Mouse (Mus musculus): ENCODE results near the gene Nr0b2.
"Not testable (repeated sequence)": the region's sequence is repeated elsewhere in the genome, so short reads cannot be mapped to it uniquely, and the experiment has no call there.

The Nr0b2 gene

DNA sequence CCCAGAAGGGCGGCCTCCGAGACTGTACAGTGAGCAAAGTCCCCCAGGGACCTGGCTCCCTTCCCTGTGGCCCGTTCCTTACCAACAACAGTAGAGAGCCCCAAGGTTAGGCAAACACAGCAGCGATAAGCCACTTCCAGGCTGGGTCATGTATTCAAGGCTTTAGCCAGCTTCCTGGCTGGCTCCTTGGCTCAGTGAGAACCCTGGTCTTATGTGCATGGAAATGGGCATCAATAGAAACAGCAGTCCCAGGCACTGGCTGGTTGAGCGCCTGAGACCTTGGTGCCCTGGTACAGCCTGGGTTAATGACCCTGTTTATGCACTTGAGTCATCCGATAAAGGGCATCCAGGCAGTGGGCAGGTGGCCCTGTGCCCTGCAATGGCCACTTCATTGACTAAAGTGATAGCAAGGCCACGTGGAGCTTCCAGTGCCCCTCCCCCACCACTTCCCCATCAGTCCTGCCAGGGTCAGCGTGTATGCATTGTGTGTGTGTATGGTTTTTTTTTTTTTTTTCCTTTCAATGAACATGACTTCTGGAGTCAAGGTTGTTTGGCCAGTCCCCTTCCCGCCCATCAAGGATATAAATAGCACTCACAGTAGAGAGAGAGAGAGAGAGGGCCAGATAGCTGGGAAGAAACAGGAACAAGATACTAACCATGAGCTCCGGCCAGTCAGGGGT, at the start of gene Nr0b2:
TSS of gene Nr0b2 (plus strand) at position 609 of the 680 bp plus-strand sequence.
- DNase-seq: peak; percentile 24 to 55

DNA sequence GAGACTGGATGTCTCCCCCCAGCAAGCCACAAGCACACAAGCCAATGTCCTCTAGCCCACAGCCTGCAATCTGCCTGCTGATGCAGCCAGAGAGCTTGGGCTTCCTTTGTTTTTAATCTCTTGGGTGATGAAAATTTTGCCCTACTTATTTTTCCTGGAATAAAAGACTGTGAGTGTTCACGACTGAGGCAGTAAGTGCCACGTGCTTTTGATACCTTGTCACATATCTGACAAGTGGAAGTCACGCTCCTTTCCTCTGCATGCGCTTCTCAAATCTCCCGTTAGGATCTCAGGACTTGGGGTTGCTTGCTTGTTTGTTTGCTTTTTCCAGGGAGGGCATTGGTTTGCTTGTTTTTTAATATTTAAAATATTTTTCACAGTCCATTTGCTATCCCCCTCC, 48.9 kb upstream of the Nr0b2 start:
- DNase-seq: no peak

DNA sequence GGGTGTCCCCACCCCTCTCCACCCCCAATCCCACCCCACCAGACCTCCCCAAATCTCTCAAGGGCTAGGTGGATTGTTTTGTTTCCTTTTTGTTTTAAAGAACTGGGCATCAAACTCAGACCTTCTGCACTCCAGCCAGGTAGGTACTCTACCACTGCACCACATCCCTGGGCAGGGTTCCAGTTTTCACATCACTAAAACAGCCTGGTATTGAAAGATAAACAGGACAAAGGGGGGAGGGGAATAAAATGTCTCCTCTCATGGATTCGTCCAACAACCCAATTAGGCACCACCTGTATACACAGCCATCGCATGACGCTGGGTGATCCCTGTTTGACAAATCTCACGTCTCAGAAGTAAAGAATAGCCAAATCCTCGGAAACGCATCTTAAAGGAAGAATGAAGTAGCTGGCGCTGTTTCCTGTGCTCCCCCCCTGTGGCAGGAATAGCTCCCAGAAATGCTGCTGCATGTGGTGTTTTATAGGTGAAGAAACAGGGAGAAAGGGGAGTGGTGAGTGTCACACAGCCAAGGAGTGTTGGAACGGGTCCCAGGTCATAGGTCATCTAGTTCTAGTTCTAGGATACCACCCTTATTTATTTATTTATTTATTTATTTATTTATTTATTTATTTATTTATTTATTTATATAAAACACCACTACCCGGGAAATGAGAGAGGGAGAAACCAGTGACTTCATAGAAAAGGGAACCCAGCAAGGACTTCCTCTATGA, 48.3 kb upstream of the Nr0b2 start:
- DNase-seq: peak in 1 of 2 experiments; percentile 61

GRCm38 (mm10) chr4:133506573-133506972, 46.6 kb upstream of the Nr0b2 start:
- no peak for DNase-seq

DNA sequence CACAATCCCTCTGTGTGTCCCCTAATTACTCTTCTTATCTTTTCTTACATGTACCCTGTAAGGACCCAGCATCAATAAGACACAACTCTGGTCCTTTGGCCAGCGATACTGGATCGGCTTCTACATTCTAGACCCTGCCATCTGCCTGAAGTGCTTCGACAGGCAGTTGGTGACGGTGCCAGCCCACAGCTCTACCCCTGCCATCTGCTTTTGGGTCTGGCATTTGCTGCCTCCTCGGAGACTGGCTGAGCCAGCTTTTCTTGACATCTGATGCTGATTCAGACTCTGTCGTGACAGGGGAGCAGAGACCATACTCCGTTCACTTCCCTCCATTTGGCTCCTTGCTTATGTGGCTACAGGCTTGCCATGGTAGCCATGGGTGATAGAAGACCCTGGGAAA, 44.2 kb upstream of the Nr0b2 start:
- DNase-seq: peak; percentile 89 to 90

GRCm38 (mm10) chr4:133511050-133511449, 42.1 kb upstream of the Nr0b2 start:
- DNase-seq: no peak

DNA sequence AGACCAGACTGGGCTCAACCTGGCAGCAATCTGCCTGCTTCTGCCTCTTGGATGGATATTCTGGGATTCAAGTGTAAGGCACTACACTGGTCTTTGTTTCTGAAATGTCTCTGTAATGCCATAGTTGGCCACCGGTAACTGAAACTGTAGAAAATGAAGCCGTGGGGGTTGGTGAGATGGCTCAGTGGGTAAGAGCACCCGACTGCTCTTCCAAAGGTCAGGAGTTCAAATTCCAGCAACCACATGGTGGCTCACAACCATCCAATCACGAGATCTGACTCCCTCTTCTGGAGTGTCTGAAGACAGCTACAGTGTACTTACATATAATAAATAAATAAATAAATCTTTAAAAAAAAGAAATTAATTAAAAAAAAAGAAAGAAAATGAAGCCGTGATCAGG, 40.7 kb upstream of the Nr0b2 start:
- not testable (repeated sequence) for DNase-seq

- DNase-seq: peak; percentile 91 to 92
Observed at GRCm38 (mm10) chr4:133512972-133513371, 40.2 kb upstream of the Nr0b2 start.

DNA sequence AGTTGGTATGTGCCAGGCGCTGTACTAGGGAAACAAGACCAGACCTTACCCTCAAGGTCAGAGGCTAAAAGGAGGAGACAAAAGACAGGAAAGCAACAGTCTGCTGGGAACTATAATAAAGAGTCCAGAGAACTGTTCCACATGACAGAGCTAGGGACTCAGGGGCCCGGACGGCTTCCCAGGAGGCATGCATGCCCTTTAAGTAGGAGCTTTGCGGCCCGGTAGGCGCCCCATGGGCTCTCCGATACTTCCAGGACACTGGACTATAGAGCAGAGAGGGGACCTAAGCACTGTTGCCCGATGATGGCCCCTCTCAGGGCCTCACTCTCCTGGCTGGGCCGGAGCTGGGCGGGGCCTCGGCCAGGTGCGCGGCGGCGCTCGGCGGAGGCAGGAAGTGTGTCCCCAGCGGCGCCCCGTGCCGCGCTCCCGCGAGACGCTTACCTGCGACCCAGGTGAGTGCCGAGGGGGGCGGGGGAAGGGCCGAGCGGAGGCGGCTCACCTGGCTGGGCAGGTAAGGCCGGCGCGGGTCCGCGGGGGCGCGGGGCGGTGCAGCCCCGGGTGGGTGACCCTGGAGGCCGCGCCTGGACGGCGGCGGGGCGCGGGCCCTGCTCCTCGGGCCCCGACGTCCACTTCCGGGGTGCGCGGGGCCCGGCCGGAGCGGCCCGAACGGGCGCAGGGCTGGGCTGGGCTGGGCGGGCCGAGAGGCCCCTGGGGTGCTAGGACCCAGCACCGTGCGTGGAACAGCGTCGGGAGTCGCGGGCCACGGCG, 34.4 kb upstream of the Nr0b2 start, which contains the start of gene Kdf1:
TSS of gene Kdf1 (plus strand) at position 363 of the 768 bp plus-strand sequence.
- no peak for DNase-seq

- DNase-seq: no peak
Observed at GRCm38 (mm10) chr4:133519369-133519665, 33.9 kb upstream of the Nr0b2 start.

DNA sequence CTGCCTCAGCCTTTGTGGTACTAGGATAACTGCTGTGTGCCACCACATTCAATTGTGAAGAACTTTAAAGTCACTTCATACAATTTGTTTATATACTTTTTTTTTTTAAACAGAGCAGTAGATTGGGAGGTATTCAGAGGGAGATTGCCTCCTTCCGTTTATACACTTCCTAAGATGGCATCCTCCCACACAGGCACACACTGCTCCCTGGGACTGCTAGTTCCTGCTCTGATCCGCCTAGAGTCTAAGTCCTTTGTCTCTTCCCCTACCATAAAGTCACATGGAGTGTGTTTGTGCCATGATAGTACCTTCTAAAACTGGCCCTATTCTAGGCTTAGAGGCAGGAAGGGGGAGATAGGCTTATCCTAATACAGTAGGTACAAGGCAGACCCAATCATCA, 31.7 kb upstream of the Nr0b2 start:
- DNase-seq: no peak

DNA sequence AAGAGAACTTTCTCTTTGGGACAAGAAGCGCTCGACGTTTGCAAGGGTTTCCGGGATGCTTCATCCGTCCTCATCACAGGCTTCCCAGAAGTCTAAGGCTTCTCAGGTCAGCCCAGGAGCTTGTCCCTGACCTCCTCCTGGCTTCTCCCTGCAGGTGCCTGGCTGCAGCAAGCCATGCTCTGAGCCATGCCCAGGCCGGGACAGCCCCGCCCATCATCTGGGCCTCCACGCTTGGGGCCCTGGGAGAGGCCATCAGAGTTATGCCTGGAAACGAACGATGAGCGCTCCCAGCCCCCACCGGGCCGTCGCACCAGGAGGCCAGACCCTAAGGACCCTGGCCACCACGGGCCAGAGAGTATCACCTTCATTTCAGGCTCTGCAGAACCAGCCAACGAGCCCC, 25.4 kb upstream of the Nr0b2 start:
- DNase-seq: no peak

GRCm38 (mm10) chr4:133532777-133533176, 20.4 kb upstream of the Nr0b2 start:
- no peak for DNase-seq

- DNase-seq: no peak
Observed at GRCm38 (mm10) chr4:133536081-133536480, 17.1 kb upstream of the Nr0b2 start.

DNA sequence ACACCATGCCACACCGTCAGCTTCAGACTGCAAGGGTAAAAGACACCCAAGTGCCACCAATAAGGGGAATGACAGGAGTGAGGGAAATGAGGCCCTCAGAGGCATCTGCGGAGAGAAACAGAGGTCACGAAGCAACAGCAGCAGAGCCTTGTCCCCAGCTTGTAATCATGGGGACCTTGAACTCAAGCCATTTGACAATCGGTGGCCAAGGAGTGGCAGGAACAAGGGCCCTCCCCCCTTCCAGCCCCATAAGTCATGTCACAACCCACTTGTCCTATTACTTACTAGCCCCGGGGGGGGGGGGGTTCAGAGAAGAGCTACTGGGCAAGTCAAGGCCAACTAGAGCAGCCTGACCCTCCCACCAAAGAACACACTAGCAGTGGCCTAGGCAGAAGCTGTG, 16.5 kb upstream of the Nr0b2 start:
- no peak for DNase-seq

DNA sequence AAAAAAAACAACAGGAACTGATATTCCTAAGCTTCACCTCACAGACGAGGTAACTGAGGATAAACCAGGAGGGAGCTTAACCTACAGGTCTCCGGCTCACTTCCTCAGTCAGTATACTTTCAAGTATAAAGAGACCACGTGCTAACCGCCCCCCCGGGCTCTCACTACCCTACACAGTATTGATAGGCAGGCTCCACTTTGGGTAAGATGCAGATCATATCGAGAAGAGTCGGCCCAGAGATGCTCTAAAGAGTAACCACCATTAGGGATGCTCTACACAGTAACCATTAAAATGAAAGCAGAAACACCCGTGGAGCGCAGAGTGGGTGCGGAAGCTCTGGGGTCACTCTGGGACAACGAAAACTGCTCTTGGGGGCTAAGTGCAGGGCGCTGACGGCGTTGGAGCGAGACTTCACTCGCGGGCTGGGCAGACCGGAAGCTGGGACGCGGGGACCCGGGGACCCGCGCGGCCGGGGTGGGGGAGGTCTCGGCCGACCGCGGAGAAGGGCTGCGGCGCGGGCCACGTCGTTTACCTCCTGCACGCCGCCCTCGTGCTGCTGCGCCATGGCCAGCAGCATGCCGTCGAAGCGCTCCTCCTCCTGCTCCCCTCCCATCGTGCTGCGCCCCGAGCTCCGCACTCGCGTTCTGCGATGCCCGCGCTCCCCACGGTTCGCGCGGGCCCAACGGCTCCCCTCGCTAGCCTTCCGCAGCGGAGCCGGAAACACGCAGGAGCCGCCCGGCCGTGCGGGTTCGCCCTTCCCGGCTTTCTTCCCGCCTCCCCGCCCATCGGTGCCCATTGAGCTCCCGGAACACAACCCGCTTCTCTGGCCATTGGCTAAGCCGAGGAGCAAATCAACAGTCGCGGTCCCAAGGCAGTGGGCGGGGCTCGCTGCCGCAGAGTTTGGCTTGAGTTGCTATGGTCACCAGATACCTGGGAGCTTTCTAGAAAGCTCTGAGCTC, 7.6 kb upstream of the Nr0b2 start, which contains the start of gene Nudc:
TSS of gene Nudc (minus strand) at position 725 of the 960 bp plus-strand sequence.
- peak; percentile 96 to 97 for DNase-seq

GRCm38 (mm10) chr4:133552029-133552428, 1.1 kb upstream of the Nr0b2 start:
- no peak for DNase-seq

- DNase-seq: peak; percentile 38 to 51
Observed at GRCm38 (mm10) chr4:133553448-133554330, 513 bp downstream of the Nr0b2 start.

GRCm38 (mm10) chr4:133557041-133557717, 4.0 kb downstream of the Nr0b2 start:
- DNase-seq: no peak

GRCm38 (mm10) chr4:133559846-133560245, 6.7 kb downstream of the Nr0b2 start:
- DNase-seq: no peak

DNA sequence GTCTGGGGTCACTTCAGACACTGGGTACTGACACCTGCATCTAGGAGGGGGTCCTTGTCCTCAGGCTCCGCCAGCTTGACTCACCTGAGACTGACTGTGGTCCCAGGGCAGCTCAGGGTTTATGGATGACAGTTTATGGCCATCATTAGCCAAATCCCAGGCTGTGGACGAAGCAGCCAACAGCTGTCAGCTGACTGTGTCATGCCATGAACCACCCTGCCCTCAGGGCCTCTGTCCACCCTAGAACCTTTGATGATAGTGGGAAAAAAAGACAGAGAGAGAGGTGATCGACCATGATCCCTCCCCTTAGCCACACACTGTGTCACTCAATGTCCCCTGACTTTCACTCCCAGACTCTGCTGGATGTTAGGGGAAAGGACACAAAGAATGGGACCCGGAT, 8.4 kb downstream of the Nr0b2 start:
- DNase-seq: no peak

Data from cerebellum, postnatal 14 days (tissue).